Mouse (Mus musculus): Measurements from ENCODE around the gene Cdk15.

The Cdk15 gene

DNA sequence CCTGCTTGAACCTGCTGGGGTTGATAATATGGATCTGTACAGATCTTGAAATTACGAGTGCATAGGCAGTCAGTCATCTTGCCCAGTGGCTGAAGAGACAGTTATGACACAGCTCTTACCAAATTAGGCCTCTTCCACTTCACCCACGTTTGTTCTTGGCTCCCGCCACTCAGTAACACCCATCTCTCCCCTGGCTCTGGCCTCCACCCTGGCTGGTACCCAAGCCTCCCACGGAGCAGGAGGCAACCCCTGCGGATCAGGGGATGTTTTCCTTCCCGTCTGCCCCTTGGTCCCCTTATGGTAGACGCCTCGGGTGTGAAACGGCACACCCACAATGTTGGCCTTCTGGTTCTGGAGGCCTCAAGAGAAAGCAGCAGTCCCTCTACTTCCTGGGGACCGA lies 124.2 kb downstream of the Cdk15 start:
- no peak for DNase-seq

DNA sequence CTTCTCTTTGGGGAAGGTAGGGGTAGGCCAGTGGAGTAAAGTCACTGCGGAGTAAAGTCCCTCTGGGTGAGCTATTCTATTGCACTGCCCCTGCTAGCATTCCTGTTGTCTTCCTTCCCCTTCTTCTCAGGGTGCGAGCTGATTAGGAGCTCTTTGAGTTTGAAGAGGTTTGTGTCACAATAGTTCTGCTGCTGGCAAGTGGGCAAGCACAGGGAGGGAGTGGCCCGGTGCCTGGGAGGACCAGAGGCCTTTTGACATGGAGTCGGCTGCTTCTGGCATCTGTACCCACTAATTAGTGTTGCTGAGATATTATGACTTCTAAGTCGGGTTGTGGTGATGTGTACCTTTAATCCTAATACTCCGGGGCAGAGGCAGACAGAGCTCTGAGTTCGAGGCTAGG lies 124.8 kb downstream of the Cdk15 start:
- DNase-seq, result no peak

DNA sequence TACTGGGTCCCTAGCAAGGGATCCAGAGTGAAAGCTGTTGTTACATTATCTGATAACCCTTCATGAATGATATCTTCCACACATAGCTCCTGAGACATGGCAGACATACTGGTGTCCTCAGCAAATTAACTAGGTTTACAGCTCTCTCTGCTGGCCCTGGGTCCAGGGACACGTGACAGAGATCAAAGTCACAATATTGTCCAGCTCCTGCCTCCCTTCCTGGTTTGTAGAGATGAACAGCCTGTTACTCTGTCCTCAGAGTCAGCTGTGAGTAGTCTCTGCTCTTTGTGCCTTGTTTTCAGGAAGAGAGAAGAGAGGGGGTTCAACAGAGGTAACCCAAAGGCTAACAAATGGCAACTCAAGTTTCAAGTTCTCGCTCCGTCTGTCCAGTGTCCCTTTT lies 125.8 kb downstream of the Cdk15 start:
- DNase-seq, result no peak

DNA sequence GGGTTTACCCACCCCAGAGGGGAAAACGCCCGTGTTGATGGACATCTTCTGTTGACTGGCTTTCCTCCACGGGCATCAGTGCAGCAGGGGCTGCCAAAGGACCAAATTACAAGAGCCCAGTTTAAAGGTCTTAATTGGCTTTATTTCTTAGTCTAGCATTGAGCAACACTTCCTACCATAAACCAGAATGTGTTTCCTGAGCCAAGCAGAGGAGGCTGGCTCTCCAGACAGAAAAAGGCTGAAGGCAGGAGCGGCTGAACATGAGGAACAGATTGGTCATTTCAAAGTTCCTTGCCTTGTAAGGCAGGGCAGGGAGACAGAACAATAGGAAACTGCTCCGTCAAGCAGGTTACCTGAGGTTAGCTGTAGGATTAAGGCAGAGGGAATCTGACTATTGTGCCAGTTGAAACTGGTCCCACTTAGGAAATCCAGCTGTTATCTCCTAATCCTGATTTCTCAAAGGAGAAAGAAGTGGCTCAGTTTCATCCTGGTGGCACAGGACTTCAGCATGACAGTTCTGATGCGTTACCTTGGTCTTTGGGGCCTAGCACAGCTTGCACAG lies 126.4 kb downstream of the Cdk15 start:
- DNase-seq, result no peak

DNA sequence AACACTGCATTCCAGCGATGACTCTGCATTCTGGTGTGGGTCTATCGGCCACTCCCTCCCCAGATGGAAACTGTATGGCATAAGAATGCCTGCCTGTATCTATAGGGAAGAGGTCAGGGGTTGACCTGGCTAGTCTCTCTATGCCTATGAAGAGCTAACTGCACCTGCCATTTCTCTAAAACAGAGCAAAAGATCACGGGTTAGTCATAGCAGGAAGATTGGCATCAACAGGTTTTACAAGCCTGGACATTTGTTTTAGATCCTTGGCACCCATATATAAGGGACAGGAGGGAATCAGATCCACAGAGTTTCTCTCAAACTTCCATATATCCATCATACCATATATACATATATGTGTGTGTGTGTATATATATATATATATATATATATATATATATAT lies 127.7 kb downstream of the Cdk15 start:
- DNase-seq, result no peak

DNA sequence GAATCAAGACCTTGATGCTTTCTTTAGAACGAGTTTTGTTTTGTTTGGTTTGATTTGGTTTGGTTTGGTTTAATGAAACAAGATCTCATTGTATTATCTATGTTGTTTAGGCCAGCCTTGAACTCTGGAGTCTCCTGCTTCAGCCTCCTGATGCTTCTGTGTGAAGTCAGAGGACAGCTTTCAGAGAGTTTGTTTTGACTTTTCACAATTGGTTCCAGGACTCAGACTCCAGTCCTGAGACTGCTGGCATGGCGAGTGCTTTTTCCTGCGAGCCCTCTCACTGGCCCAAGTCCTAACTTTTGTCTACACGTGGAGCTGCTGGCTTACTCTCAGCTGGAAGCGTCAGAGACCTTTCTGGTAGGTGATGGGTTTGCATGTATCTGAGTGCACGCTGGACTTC lies 128.9 kb downstream of the Cdk15 start:
- no peak for DNase-seq

DNA sequence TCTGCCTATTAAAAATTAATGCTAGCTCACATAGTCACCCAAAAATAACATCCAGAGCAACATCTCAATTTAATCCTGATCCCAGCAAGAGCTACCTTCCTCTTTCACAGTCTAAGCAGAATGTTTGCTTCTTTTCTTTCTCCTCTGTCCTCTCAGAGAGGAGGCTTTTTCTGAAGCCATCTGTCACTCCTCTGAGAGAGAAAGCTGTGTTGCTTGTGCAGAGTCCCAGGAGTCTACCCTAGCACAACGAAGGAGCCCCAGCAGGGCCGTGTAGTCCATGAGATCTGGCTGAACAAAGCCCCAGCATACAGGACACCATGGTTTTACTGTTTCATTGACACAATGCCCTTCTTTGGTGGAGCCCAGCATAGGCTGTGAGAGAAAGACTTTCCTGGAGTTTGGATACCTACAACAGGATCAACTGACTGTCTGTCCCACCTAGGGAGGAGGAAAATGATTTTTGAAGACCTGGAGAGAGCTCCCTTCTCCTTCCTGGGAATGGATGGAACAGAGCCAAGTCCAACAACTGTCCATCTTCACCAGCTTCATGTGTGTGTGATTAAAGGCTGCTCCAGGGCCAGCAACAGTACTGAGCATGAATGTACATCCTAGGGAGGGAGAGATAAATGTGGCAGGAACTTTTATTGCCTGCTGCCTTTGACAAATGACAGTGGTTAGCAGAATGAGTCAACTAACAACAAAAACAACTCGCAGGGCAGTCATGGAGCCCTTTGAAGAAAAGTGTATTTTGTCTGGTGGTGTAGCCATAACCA lies 131.0 kb downstream of the Cdk15 start:
- DNase-seq, result no peak

DNA sequence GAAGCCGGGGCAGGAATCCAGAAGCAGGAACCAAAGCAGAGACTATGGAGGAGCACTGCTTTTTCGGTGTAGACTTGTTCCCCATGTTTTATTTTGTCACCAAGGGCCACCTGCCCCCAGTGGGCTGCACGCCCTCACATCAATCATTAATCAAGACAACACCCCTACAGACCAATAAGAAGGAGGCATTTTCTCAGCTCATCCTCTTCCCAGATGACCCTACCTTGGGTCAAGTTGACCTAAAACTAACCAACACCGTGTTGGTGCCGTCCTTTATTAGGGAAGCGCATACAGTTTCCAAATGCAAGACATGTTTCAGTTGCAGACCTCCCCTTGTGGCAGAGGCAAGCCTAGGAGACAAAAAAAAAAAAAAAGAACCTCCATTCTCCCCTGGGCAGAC lies 132.5 kb downstream of the Cdk15 start:
- no peak for DNase-seq

DNA sequence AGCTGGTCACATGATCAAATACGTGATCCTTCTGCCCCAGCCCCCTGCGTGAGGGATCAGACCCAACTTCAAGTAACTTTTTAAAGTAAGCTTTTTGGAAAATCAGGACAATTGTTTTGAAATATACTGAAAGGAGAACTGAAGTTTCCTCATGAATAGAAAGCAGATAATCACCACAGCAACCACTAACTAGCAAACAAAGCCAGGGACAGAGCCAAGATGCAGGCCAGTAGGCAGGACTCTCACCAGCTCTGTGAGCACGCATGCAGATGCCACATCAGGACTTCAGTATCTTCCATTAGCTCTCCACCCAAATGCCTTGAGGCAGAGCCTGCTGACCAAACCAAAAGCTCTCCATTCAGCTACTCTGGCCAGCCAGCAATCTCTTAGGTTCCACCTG lies 135.0 kb downstream of the Cdk15 start:
- no peak for DNase-seq

DNA sequence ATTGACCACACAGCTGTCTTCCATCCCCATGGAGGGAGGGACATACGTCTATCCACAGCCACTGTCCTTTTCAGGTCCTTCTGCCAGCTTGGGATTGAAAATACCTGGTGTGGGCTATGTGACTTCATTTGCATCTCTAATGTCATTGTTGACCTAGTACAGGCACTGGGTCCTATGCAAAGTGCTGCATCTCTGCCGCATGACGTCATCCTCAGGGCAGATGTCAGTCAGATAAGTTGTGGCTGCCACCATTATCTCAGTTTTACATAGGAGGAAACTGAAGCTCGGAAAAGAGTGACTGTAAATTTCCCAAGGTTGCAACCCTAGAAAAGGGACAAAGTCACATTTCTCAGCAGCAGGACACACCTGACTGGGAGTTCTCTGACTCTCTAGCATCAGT lies 137.4 kb downstream of the Cdk15 start:
- DNase-seq, result no peak

DNA sequence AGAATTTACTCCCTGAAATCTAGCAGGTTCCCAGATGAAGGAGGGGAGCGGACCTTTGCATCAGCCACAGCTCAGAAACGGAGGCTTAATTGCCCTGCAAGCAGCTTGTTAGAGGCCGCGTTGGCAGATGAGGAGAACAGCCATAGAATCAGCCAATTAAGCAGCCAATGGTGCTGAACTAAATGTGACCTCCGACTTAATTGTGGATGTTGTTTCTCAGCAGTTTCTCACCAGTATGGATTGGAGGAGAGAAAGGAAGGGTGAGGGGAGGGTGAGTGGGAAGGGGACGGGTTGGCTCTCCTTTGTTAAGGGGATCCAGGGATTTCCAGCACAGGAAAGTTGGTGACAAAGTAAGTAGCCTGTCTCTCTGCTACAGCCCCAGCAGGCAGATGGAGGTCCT lies 137.9 kb downstream of the Cdk15 start:
- no peak for DNase-seq

DNA sequence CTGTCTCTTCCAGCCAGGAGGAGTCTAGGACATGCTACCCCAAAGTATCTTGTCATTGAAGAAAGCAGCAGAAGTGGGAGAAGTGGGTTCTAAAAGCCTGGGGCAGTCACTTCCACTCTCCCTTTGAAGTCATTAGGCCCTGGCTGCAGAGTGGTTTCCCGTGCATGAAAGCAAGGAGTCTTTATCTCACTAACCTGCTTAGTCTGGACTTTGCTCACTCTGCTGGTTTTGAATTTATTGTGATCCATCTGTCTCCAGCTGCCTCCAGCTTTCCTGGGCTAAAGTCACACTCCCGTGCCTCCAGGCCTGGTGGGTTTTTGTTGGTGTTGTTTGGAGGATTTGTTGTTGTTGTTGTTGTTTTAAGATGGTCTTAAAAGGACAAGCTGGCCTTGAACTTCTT lies 139.3 kb downstream of the Cdk15 start:
- no peak for DNase-seq

DNA sequence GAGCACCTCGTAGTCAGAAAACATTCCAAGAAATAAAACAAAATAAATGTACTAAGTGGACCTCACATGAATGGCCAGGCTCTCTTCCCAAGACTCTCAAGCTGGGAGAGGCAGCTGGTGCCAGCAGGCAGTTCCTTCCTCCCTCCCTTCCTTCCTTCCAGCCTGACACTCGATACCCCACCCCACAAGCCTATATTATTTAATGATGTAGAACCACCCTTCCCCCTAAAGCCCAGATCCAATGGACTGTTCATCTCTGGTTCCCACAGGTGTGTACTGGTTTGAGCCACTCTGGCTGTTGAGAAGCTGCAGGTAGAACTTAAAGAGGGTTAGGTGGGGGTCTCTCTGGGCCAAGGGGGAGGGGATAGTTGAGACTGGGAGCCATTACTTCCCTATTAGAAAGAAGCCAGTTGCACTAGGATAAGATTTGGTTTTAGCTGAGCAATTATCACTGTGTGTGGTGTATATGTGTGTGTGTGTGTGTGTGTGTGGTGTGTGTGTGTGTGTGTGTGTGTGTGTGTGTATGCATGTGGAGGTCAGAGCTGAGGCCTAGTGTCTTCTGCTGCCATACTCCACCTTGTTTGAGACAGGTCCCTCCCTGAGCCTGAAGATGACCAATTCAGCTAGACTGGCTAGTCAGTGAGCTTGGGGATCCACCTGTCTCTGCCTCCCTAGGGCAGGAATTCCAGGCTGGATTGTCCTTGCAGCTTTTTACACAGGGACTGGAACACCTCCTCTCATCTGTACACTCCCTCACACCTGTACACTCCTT lies 143.0 kb downstream of the Cdk15 start:
- DNase-seq, result no peak

DNA sequence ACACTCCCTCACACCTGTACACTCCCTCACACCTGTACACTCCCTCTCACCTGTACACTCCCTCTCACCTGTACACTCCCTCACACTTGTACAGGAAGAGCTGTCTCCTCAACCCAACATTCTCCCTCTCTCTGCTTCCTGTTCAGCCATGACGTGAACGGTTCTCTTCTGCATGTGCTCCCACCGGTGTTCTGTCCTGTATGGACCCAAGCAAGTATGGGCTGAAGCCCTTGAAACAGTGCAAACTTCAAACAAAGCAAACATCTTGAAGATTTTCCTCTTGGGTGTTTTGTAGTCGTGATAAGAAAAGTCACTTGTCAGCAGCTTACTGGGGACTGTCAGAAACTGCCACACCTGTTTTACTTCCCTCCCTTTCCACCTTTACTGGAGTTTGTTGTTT lies 144.5 kb downstream of the Cdk15 start:
- no peak for DNase-seq

Data from thymus, postnatal 4 days (tissue).